ENCODE assay signal across 8 mouse cellular contexts in the genomic region with DNA sequence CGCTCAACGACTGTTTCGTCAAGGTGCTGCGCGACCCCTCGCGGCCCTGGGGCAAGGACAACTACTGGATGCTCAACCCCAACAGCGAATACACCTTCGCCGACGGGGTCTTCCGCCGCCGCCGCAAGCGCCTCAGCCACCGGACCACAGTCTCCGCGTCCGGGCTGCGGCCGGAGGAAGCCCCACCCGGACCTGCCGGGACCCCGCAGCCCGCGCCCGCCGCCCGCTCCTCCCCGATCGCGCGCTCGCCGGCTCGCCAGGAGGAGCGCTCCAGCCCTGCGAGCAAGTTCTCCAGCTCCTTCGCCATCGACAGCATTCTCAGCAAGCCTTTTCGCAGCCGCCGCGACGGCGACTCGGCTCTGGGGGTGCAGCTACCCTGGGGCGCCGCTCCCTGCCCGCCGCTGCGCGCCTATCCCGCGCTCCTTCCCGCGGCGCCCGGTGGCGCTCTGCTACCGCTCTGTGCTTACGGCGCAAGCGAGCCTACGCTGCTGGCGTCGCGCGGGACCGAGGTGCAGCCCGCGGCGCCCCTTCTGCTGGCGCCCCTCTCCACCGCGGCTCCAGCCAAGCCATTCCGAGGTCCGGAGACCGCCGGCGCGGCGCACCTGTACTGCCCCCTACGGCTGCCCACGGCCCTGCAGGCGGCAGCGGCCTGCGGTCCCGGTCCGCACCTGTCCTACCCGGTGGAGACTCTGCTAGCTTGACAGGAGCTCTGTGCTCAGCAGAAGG. TPM values are rescaled to one million over a fixed set of nuclear protein-coding genes. Genes with fewer than 3 reads are reported as not detected.
DNase-seq lines count a peak whose midpoint lies in the region; ATAC-seq and TF ChIP-seq lines count a peak whose summit lies in the region.

No protein-coding gene starts in this region.

- DNase-seq in layer of hippocampus, adult 2 months (ENCODE audit: low spot score in 2 of 2) = peak in 1 of 2 experiments; percentile 45
- DNase-seq in lung, postnatal 10 days = peak; percentile 80
- DNase-seq in retina, postnatal 1 day = peak; percentile 67
- no peak for DNase-seq in urinary bladder, postnatal 36 days (ENCODE audit: low spot score in 2 of 2)

- ATAC-seq in forebrain, embryonic 12.5 days (ENCODE audit: low FRiP score) = peak; percentile 82
- ATAC-seq in hematopoietic stem cell, adult 5-6 weeks (replicated peaks in 1 of 2; ENCODE audit: insufficient read depth in 1 of 2, low FRiP score in 2 of 2, low TSS enrichment in 1 of 2, low read depth in 1 of 2, poor library complexity in 2 of 2, severe bottlenecking in 2 of 2) = peak; percentile 57 to 60

- under 1% methylated on average over 88 of the region's 92 CpGs for WGBS in forebrain, embryonic 12.5 days

- peak overlapping the region; percentile 98 for H3K4me2 ChIP-seq in forebrain, embryonic 12.5 days

- TF ChIP-seq POLR2A in ES-Bruce4 (IDR thresholded peaks at IDR 0.05; ENCODE audit: insufficient read depth, low read length) = no peak
- TF ChIP-seq POLR2A in bone marrow macrophage, adult 2 months (IDR thresholded peaks at IDR 0.05; ENCODE audit: borderline replicate concordance, low read depth, low read length) = no peak

- H3K36me3 ChIP-seq in ES-Bruce4 (ENCODE audit: control insufficient read depth, insufficient read depth, low read length, poor library complexity, severe bottlenecking) = no peaks in the 10 kb centered on the region
- H3K36me3 ChIP-seq in forebrain, embryonic 12.5 days (replicated peaks) = no peaks in the 10 kb centered on the region

- H3K9me3 ChIP-seq in ES-Bruce4 (replicated peaks; ENCODE audit: control insufficient read depth, insufficient read depth, low read length, poor library complexity, severe bottlenecking) = no peaks in the 10 kb centered on the region
- H3K9me3 ChIP-seq in forebrain, embryonic 12.5 days = no peaks in the 10 kb centered on the region

- no peak overlapping the region for H3K27ac ChIP-seq in ES-Bruce4 (ENCODE audit: insufficient read depth, low read length)
- H3K27ac ChIP-seq in bone marrow macrophage, adult 2 months (ENCODE audit: insufficient read depth, low read depth, low read length) = no peak overlapping the region
- no peak overlapping the region for H3K27ac ChIP-seq in forebrain, embryonic 12.5 days
- peak overlapping the region; percentile 80 for H3K27ac ChIP-seq in layer of hippocampus, adult 2 months

- peak overlapping the region; percentile 49 for H3K9ac ChIP-seq in ES-Bruce4 (ENCODE audit: low read depth, poor library complexity, severe bottlenecking)
- H3K9ac ChIP-seq in forebrain, embryonic 12.5 days = peak overlapping the region; percentile 38

- TF ChIP-seq CTCF in ES-Bruce4 (IDR thresholded peaks at IDR 0.05; ENCODE audit: low read depth, low read length) = peak; percentile 56
- TF ChIP-seq CTCF in bone marrow macrophage, adult 2 months (IDR thresholded peaks at IDR 0.05; ENCODE audit: low read depth, low read length) = no peak
- TF ChIP-seq CTCF in layer of hippocampus, adult 2 months (conservative IDR thresholded peaks at IDR 0.05) = peak; percentile 87

- H3K27me3 ChIP-seq in ES-Bruce4 (ENCODE audit: control insufficient read depth, insufficient read depth, low read length, poor library complexity, severe bottlenecking) = peaks cover 13% of the 10 kb centered on the region
- peaks cover 92% of the 10 kb centered on the region for H3K27me3 ChIP-seq in forebrain, embryonic 12.5 days

- TF ChIP-seq EP300 in ES-Bruce4 (IDR thresholded peaks at IDR 0.05; ENCODE audit: insufficient read depth, low read depth, low read length) = no peak

- H3K4me1 ChIP-seq in ES-Bruce4 (ENCODE audit: control insufficient read depth, insufficient read depth, low read length) = no peaks in the 10 kb centered on the region
- no peaks in the 10 kb centered on the region; the same call in 1 of the 2 replicates for H3K4me1 ChIP-seq in bone marrow macrophage, adult 2 months (ENCODE audit: control insufficient read depth, insufficient read depth, low read length)
- H3K4me1 ChIP-seq in forebrain, embryonic 12.5 days = peaks cover 29% of the 10 kb centered on the region

- H3K4me3 ChIP-seq in ES-Bruce4 (ENCODE audit: low read depth, low read length) = peak overlapping the region; percentile 45
- peak overlapping the region; percentile 30 for H3K4me3 ChIP-seq in bone marrow macrophage, adult 2 months (ENCODE audit: insufficient read depth, low read length)
- H3K4me3 ChIP-seq in forebrain, embryonic 12.5 days (replicated peaks) = peak overlapping the region; percentile 61
- H3K4me3 ChIP-seq in layer of hippocampus, adult 2 months = peak overlapping the region; percentile 59

RNA-seq across cellular contexts. Expression of gene A530084C06Rik, which starts 0.4 kb away (rescaled TPM):
- polyA plus RNA-seq in ES-Bruce4 (2011; ENCODE audit: insufficient read depth, insufficient read length, low read depth, missing spikeins) = not detected in 2 replicates
- not detected in 2 replicates for polyA plus RNA-seq in bone marrow macrophage, adult 2 months (2012; ENCODE audit: insufficient read depth, insufficient read length, missing spikeins)
- polyA plus RNA-seq in forebrain, embryonic 12.5 days (2016; fragmentation: Nextera tagmentation; extraction: Ambion mirVana) = not detected in 2 replicates
- 0.15 TPM in 1 of 2 replicates, not detected in the other for total RNA-seq in hematopoietic stem cell, adult 5-6 weeks (2017)
- total RNA-seq in layer of hippocampus, adult 2 months (2021) = under 1 TPM; 0.67 to 0.71 TPM

RNA-seq across cellular contexts. Expression of gene Foxq1, which starts 3.6 kb away (rescaled TPM):
- polyA plus RNA-seq in ES-Bruce4 (2011; ENCODE audit: insufficient read depth, insufficient read length, low read depth, missing spikeins) = 1.3 and 1.5 TPM in 2 replicates
- polyA plus RNA-seq in bone marrow macrophage, adult 2 months (2012; ENCODE audit: insufficient read depth, insufficient read length, missing spikeins) = not detected in 2 replicates
- 1.6 and 2.0 TPM in 2 replicates for polyA plus RNA-seq in forebrain, embryonic 12.5 days (2016; fragmentation: Nextera tagmentation; extraction: Ambion mirVana)
- not detected in 2 replicates for total RNA-seq in hematopoietic stem cell, adult 5-6 weeks (2017)
- total RNA-seq in layer of hippocampus, adult 2 months (2021) = 1 to 10 TPM; 2.8 TPM

Comparison
In these comparisons a context has a peak if more than half of its experiments do, and no peak if none do; other contexts are left out.
1. DNase-seq: peak in lung, postnatal 10 days (single experiment) and retina, postnatal 1 day (single experiment); none in urinary bladder, postnatal 36 days (0 of 2).
2. Peak in every context shown above with its lines, with median percentiles within 50 percentile points of each other: H3K4me3 ChIP-seq.